Mouse (Mus musculus) monocyte, adult 2 months (primary cell): Measurements from ENCODE around the gene Lpar2.

Experiments used
- DNase-seq, 2 experiments: peaks; one replicate each; pipeline ENCODE4 v3.0.0; 2022; ENCODE audit warnings: low spot score in 2 of 2, low read depth in 1 of 2

The Lpar2 gene

DNA sequence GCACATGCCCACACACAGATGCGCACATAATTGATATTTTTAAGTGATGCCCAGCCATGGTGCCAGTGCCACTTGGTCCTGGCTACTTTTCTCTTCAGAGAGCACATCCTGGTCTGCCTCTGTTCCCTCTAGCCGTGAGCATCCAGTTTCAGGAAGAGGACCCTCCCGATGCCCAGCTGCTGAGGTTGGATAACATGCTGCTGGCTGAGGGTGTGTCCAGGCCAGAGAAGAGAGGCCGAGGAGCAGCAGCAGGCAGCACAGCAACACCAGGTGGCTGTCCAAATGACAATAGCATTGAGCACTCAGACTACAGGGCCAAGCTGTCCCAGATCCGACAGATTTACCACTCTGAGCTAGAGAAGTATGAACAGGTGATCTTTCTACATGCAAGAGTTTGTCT lies 42.0 kb downstream of the Lpar2 start:
- DNase-seq: no peak

DNA sequence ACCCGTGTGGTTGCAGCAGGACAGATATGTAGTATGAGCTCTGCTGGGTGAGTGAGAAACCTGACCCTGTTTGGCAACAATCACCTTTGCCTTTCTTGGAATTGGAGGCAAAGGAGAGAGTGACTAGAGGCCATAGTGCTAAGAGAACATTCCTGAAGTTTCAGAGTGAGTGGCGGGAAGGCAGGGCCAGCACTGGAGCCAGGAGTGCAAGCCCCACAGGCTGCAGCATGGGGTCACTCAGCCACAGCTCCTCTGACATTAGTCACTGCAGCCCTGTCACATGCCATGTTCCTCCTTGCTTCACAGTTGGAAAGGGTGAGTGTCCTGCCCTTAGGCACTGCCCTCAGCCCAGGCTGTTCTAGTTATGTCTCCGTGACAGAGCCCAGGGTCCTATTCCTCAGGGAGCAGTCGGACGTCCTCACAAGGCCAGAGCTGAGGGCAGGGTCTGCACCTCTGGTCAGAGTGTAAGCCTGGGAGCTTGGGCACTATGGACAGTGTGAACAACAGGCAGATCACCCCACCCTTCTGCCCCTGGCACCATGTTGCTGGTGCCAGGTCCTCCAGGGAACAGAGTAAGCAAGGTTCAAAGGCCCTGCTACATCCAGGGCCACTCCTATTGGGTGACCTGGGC lies 45.6 kb downstream of the Lpar2 start:
- no peak for DNase-seq

DNA sequence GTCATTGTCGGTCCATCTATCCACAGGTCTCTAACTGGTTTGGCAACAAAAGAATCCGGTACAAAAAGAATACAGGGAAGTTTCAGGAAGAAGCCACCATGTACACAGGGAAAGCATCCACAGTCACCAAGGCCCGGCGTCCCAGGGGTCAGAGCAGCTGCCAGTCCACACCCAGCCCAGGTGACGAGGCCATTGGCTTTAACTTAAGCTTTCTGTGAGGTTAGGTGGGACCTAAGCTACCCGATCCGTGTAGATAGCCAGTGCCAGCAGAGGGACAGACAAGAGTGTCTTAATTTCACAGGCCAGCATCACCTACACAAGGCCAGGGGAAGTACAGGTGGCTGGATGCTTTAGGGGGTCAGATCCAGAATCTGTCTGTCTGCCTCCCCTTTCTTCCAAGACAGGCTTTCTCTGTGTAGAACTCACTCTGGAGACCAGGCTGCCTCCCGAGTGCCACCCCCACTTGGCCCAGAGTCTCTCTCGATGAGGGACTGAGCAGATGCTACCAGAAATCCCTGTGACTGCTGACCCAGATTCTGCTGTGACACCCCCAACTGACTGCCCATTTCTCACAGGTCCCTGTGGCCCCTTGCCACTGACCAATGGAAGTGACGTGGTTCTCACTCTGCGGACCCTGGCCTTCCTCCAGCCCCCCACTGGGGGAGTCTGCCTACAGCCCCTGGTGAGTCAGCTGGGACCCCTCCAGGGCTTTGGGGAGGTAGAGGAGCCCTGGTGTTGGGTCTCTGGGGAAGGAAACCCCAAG lies 48.0 kb downstream of the Lpar2 start:
- DNase-seq: no peak

DNA sequence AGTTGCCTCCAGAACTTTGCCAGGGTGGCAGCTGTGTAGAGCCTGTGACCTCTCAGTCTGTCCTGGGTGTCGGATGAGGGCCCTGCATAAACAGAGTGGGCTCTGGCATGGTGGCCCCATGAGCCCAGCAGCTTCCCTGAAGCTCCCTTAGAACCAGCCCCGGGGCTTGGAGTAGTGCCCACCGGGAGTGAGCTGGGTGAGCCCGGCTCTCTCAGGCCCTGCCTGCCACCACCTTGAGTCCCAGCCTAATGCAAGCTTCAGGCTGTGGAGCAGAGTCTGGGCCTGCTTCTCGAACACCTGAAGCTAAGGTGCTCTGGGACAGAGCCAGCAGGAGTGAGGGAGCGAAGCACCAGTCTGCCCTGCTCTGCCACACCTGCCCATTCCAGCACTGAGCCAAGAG lies 48.7 kb downstream of the Lpar2 start:
- DNase-seq: no peak

DNA sequence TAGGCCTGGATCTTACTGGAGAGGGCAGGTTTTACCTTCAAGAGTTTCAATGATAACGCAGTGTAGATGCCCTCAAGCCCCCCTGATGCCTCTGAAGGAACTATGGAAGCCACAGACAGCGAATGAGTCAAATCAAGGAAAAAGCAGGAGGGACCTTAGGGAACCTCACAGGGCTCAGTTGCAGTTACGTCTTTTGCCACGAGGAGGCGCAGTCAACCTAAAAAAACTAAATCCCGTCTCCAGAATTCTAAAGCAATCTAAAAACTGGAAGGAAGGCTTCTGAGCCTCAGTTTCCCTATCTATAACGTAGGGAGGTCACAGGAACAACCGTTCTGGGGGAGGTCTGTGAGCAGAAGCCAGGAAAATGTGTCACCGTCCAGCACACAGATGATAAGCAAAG lies 51.9 kb downstream of the Lpar2 start:
- DNase-seq: peak in 1 of 2 experiments; percentile 43

DNA sequence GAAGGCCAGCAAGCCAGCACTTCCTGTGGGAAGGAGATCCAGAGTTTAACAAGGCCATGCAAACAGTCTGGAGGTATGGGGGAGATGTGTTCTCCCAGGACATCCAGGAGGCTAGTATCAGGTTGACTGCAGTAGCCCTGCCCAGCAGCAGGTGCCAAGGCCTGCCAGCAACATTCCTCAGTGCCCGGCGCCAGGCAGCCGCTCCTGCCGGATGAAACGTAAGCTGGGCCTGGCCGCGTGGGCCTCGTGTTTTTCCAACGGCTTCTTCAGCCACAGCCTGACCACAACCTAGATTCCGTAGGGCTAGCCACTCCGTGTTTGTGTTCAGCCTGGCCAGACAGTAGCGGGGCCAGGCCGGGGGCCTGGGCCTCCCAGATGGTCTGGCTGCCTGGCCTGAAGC lies 52.4 kb downstream of the Lpar2 start:
- no peak for DNase-seq

DNA sequence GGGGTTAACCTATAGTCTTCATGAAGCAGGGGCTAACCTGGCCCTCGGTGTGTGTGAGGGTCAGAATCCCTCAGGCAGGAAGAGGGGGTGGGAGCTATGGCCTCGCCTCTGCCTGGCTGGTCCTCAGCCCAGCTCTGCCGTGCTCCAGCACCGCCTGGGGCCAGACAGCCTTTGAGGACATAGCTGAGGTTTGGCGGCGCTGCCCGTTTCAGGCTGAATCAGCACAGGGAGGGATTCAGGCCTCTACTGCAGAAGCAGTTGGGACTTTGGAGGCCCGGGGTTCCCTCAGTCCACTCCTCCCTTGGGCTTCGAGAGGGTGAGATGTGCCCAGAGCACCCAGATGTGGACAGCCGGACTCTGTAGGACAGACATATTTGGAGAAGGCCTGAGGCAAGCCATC lies 53.9 kb downstream of the Lpar2 start:
- no peak for DNase-seq

DNA sequence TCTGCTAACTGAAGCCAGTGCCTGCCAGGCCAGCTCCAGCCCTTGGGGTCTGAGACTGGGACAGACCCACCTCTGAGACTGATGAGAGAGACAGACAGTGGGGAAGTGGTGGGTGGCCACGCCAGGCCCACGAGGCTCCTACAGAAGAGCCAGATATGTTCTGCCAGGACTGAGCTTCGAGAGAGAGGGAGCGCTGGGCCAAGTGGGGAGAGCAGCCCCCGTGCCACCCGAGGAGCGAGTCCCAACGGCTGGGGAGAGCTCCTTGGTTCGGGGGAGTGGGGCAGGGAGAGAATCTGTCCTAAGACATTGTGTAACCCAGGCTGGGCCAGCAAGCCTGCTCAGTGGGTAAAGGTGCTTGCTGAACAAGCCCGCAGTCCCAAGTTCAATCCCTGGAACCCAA lies 54.7 kb downstream of the Lpar2 start:
- no peak for DNase-seq

DNA sequence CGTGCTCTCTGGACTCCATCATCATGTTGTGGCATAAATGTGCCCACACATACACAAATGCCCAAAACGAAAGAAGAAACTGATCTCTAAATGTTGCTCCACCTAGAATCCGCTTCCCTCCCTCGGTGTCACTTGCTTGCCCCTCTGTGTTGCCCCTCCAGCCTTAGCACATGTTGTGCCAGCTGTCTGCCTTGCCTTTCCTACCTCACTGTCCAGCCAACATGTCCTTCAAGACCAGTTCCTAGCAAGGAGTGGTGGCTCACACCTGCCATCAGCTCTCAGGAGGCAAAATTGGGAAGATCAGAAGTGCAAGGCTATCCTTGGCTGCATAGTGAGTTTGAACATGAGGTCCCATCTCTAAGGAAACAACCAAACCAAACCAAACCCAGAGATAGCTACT lies 55.2 kb downstream of the Lpar2 start:
- no peak for DNase-seq

DNA sequence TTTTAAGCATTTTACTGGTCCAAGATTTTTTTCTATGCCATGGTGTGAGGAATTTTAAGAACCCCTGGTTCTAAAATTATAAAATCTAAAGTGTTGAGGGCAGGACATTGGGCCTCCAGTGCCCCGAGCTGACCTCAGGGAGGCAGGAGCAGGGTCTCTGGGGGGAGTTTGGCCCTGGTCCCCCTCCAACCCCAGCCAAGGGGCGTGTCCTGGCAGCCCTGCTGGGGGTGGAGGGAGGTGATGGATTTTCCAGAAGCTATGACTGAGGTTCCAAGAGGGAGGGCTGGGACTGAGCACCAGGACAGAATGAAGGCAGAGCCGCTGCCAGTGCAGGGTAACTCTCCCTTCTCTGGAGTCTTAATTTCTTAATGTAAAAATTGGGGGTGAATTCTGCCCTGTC lies 55.8 kb downstream of the Lpar2 start:
- DNase-seq: no peak

DNA sequence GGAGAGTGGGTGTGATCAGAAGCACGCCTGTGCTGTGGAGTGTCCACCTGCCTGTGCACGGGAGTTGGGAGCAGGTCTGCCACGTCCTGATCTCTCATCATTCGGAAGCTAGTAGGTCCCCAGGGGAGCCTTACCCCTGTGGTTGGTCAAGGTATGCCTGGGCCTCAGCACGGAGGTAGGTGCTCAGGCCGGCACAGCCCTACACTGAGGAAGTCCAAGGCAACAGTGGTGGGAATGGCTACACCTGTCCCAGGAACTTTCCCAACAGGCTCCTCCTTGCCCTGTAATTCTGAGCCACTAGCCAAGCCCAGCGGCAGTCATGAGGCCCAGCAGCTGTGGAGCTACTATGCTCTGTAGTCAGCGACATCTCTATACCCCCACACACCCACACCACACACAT lies 57.4 kb downstream of the Lpar2 start:
- no peak for DNase-seq
